Mouse (Mus musculus) small intestine, adult 10 weeks (tissue): ENCODE measurements around the gene Klf3. TPM values are rescaled to one million over a fixed set of nuclear protein-coding genes. Genes with fewer than 3 reads are reported as not detected.

Experiments used
- polyA plus RNA-seq: library from polyadenylated mRNA; stranded (reverse); fragments of 350-450 nt; fragmentation: Illumina TruSeq; extraction: RNeasy Lipid Tissue Mini Kit (QIAGEN cat#74804); gene quantifications from one replicate; pipeline ENCODE4 v1.2.3, GENCODE M21; 2014; ENCODE audit warnings: low replicate concordance

Gene Klf3
- 214 TPM for polyA plus RNA-seq

DNA sequence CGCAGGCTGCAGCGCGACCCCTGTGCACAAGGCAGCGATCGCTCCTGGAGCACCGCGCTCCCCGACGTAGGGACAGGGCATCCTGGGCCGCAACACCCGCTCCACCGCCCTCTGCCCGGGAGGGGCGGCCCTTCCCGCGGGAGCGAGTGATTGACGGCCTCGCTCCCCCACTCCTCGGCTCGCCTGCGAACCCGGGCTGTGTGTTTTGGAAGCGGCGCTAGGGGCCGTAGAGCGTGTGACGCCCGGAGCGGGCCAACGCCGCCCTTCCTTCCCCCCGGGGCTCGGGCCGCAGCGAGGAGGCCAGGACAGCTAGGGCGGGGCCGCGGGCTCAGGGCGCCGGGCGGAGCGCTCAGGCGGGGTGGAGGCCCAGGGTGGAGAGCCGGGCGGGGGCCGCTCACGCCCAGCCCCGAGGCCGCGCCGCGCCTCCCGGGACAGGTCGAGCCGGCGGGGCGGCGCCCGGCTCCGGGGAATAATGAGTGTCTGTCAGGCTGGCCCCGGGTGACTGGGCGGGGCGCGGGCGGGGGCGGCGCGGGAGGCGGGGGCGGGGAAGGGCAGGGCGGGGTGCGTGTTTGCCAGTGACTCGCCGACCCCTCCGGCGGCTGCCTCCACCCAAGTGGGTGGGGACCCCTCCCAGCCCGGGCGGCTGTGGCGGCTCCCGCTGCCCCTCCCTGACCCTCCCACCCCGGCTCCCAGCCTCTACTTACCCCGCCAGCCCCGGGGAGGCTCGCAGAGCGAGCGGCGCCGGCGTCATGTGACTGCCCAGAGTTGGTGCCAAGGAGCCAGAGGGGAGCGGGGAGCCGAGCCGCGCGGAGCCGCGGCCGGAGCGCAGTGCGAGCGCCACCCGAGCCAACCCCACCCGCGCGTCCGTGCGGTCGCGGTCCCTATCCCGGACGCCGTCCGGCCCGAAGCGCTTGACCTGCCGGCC, at the start of gene Klf3:
TSS of gene Klf3 (plus strand) at position 594 of the 925 bp plus-strand sequence.

Other genes with a start within 250 kb of the Klf3 start
- gene Tlr1, start 130.2 kb downstream of the Klf3 start, polyA plus RNA-seq: 15.5 TPM
- 1.2 TPM for gene Tlr6, start 156.7 kb downstream of the Klf3 start, polyA plus RNA-seq
- gene Fam114a1, start 166.7 kb downstream of the Klf3 start, polyA plus RNA-seq: 39.7 TPM